In the genomic region with DNA sequence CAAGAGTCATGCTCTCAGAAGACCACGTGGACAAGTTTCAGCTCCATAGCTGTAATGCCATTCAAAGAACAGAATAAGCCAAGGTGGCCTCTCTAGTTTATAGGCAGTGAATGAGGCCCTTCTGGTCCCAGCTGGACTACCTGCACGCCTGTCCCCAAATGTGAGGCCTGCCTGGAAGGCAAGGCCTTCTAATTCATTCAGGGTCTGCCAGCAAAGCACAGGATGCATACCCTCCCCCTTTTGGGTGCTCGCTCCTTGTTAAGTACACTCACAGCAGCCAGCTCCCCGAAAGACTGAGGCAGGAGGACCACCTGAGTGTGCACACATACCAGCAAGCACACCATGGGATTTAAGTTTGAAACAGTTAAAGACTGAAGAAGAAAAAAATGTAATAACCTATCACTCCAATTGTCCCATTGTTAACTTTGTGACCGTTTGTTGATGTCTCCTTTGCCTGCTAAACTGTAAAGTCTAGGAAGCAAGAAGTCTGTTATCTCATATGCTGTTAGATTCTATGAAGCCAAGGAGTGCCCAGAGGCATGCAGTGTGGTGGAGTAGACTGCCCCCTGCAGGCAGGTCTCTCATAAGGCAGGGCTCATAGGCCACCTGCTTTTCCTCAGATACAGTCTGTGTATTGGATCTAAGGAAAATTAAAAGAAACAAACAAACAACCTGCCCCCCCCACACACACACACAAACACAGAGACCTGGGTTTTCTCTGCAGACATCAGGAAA, we compare ENCODE assay signal across 8 mouse cellular contexts. TPM values are rescaled to one million over a fixed set of nuclear protein-coding genes. Genes with fewer than 3 reads are reported as not detected.
DNase-seq lines count a peak whose midpoint lies in the region; ATAC-seq and TF ChIP-seq lines count a peak whose summit lies in the region.

No protein-coding gene starts in this region.

- H3K4me3 ChIP-seq in midbrain, embryonic 10.5 days, result no peak overlapping the region
- H3K4me3 ChIP-seq in midbrain, embryonic 15.5 days, result no peak overlapping the region
- H3K4me3 ChIP-seq in liver, postnatal 0 days (ENCODE audit: low read depth, low read length), result no peak overlapping the region

- peaks cover 15% of the 10 kb centered on the region for H3K4me1 ChIP-seq in midbrain, embryonic 10.5 days
- peaks cover 13% of the 10 kb centered on the region for H3K4me1 ChIP-seq in midbrain, embryonic 15.5 days
- H3K4me1 ChIP-seq in liver, postnatal 0 days (ENCODE audit: insufficient read depth), result peaks cover 6% of the 10 kb centered on the region

- no peaks in the 10 kb centered on the region for H3K36me3 ChIP-seq in midbrain, embryonic 10.5 days
- H3K36me3 ChIP-seq in midbrain, embryonic 15.5 days (replicated peaks), result no peaks in the 10 kb centered on the region
- H3K36me3 ChIP-seq in liver, postnatal 0 days (replicated peaks; ENCODE audit: insufficient read depth, low read length), result no peaks in the 10 kb centered on the region

- no peak for TF ChIP-seq EP300 in liver, postnatal 0 days (IDR thresholded peaks at IDR 0.05; ENCODE audit: low read depth)

- H3K27ac ChIP-seq in midbrain, embryonic 10.5 days (replicated peaks), result no peak overlapping the region
- no peak overlapping the region for H3K27ac ChIP-seq in midbrain, embryonic 15.5 days
- H3K27ac ChIP-seq in liver, postnatal 0 days (ENCODE audit: low read depth), result no peak overlapping the region

- ATAC-seq in midbrain, embryonic 15.5 days (replicated peaks), result no peak
- no peak for ATAC-seq in liver, postnatal 0 days

- H3K4me2 ChIP-seq in midbrain, embryonic 15.5 days, result no peak overlapping the region
- no peak overlapping the region for H3K4me2 ChIP-seq in liver, postnatal 0 days (ENCODE audit: low read depth, low read length)

- peak; percentile 91 for TF ChIP-seq CTCF in liver, postnatal 0 days (IDR thresholded peaks at IDR 0.05; ENCODE audit: low read depth)

- no peak overlapping the region for H3K9ac ChIP-seq in midbrain, embryonic 15.5 days
- H3K9ac ChIP-seq in liver, postnatal 0 days (replicated peaks), result no peak overlapping the region

- WGBS in midbrain, embryonic 10.5 days, result 63% methylated on average over 5 of the region's 5 CpGs
- WGBS in midbrain, embryonic 15.5 days, result 61% methylated on average over 5 of the region's 5 CpGs
- 59% methylated on average over 5 of the region's 5 CpGs for WGBS in liver, postnatal 0 days (ENCODE audit: insufficient replicate concordance)

- peak; percentile 68 for DNase-seq in midbrain, embryonic 10.5 days (ENCODE audit: low spot score)
- DNase-seq in cerebellum, adult 11-12 months, result peak; percentile 78
- DNase-seq in frontal cortex, postnatal 14 days (ENCODE audit: low spot score in 2 of 2), result peak; percentile 59 to 83
- DNase-seq in kidney, postnatal 10 days, result peak; percentile 92
- DNase-seq in liver, postnatal 0 days, result peak; percentile 84
- peak; percentile 89 to 91 for DNase-seq in right cerebral cortex, adult 2 months (ENCODE audit: low spot score in 2 of 2)
- peak; percentile 41 for DNase-seq in urinary bladder, postnatal 10 days (ENCODE audit: low spot score)

- no peaks in the 10 kb centered on the region for H3K9me3 ChIP-seq in midbrain, embryonic 10.5 days (replicated peaks)
- H3K9me3 ChIP-seq in midbrain, embryonic 15.5 days, result no peaks in the 10 kb centered on the region
- H3K9me3 ChIP-seq in liver, postnatal 0 days (ENCODE audit: low read length), result no peaks in the 10 kb centered on the region

- H3K27me3 ChIP-seq in midbrain, embryonic 10.5 days (ENCODE audit: low read depth, poor library complexity, severe bottlenecking), result peaks cover 22% of the 10 kb centered on the region
- H3K27me3 ChIP-seq in midbrain, embryonic 15.5 days (replicated peaks), result no peaks in the 10 kb centered on the region
- H3K27me3 ChIP-seq in liver, postnatal 0 days (ENCODE audit: insufficient read depth, low read length), result no peaks in the 10 kb centered on the region

RNA-seq across cellular contexts. Expression of a gene that starts 3.6 kb away (rescaled TPM):
- polyA plus RNA-seq in midbrain, embryonic 10.5 days (2016; fragmentation: Nextera tagmentation; extraction: Ambion mirVana), result 8.4 and 8.7 TPM in 2 replicates
- polyA plus RNA-seq in midbrain, embryonic 15.5 days (2015; fragmentation: Nextera tagmentation; extraction: Ambion mirVana), result 19.0 and 22.4 TPM in 2 replicates
- polyA plus RNA-seq in liver, postnatal 0 days (2015; fragmentation: Nextera tagmentation; extraction: Ambion mirVana), result 1.6 and 1.7 TPM in 2 replicates

Comparison
In these comparisons a context has a peak if more than half of its experiments do, and no peak if none do; other contexts are left out.
1. DNase-seq: peak in every context shown above with its lines; median percentile 92 in kidney, postnatal 10 days; 90 in right cerebral cortex, adult 2 months; 84 in liver, postnatal 0 days; 78 in cerebellum, adult 11-12 months; 71 in frontal cortex, postnatal 14 days; 68 in midbrain, embryonic 10.5 days; 41 in urinary bladder, postnatal 10 days.